ENCODE assay signal across 29 mouse cellular contexts in the genomic region with DNA sequence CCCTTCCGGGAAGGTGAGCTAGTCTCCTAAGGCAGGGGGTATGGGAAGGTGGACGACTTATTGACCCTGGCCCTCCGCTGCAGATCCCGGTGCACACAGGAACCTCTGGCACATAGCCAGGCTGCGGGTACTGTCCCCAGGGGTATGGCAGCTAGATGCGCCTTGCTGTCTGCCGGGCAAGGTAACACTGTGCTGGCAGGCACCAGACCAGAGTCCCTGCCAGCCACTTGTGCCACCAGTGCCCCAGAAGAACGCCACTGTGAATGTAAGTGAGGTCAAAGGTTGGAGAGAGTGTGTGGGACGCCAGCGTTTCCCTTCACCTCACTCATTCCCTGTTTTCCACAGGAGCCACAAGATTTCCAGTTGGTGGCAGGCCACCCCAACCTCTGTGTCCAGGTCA. TPM values are rescaled to one million over a fixed set of nuclear protein-coding genes. Genes with fewer than 3 reads are reported as not detected.
DNase-seq lines count a peak whose midpoint lies in the region; ATAC-seq and TF ChIP-seq lines count a peak whose summit lies in the region.
"Had no signal": no experiment of that assay in that cellular context is flagged by ENCODE, and none has a peak within 500 bp of the region (broad histone marks: within the 10 kb centered on the region; RNA-seq: fewer than 3 reads in every experiment).

No protein-coding gene starts in this region.

- WGBS in cerebellum, adult 2 months: 54% methylated on average over 10 of the region's 10 CpGs
- 82% methylated on average over 10 of the region's 10 CpGs for WGBS in kidney, embryonic 14.5 days
- 31% methylated on average over 10 of the region's 10 CpGs for WGBS in liver, adult 2 months
- 79% methylated on average over 10 of the region's 10 CpGs for WGBS in liver, embryonic 11.5 days

- H3K4me2 ChIP-seq in kidney, embryonic 14.5 days (replicated peaks; ENCODE audit: low read depth, low read length): no peak overlapping the region
- H3K4me2 ChIP-seq in liver, embryonic 11.5 days: no peak overlapping the region
- H3K4me2 ChIP-seq: embryonic facial prominence, embryonic 12.5 days; embryonic facial prominence, embryonic 15.5 days; heart, embryonic 13.5 days; hindbrain, embryonic 14.5 days had no signal

- no peak overlapping the region for H3K27ac ChIP-seq in cerebellum, adult 2 months (ENCODE audit: insufficient read depth, low read length)
- H3K27ac ChIP-seq in kidney, embryonic 14.5 days (ENCODE audit: low read depth, low read length): no peak overlapping the region
- 0 out of 2 replicates have a peak overlapping the region, but pooled peaks have one; percentile 5 for H3K27ac ChIP-seq in liver, adult 2 months (replicated peaks; ENCODE audit: insufficient read depth, low read depth, low read length)
- no peak overlapping the region for H3K27ac ChIP-seq in liver, embryonic 11.5 days (ENCODE audit: low read depth, low read length)
- H3K27ac ChIP-seq: embryonic facial prominence, embryonic 12.5 days; embryonic facial prominence, embryonic 15.5 days; gastrocnemius, adult 2 months; heart, embryonic 13.5 days; hindbrain, embryonic 14.5 days; hindbrain, postnatal 0 days had no signal

- no peak overlapping the region for H3K4me3 ChIP-seq in cerebellum, adult 2 months (replicated peaks; ENCODE audit: insufficient read depth, low read depth, low read length)
- no peak overlapping the region for H3K4me3 ChIP-seq in kidney, embryonic 14.5 days (ENCODE audit: low read length)
- H3K4me3 ChIP-seq in liver, adult 2 months (ENCODE audit: insufficient read depth, low read depth, low read length): no peak overlapping the region
- H3K4me3 ChIP-seq in liver, embryonic 11.5 days (ENCODE audit: low read depth, low read length): no peak overlapping the region
- H3K4me3 ChIP-seq: embryonic facial prominence, embryonic 12.5 days; embryonic facial prominence, embryonic 15.5 days; gastrocnemius, adult 2 months; heart, embryonic 13.5 days had no signal

- DNase-seq in adrenal gland, postnatal 14 days: peak; percentile 37
- no peak for DNase-seq in adrenal gland, postnatal 25 days
- DNase-seq in cerebellum, postnatal 10 days: peak; percentile 30 to 37
- DNase-seq in cerebellum, adult 2 months: no peak
- peak; percentile 30 for DNase-seq in kidney, adult 18-20 months
- DNase-seq in liver, adult 2 months (ENCODE audit: extremely low read depth, low read depth, low spot score): peak; percentile 77
- no peak for DNase-seq in liver, embryonic 11.5 days (ENCODE audit: low spot score)
- DNase-seq: B cell, adult 2 months; cerebellum, adult 8-10 months; cerebellum, postnatal 25 days; forebrain, postnatal 0 days; gastrocnemius, adult 2 months; gastrocnemius, postnatal 14 days; heart, adult 18-20 months; heart, postnatal 14 days; heart, postnatal 4 days had no signal

- TF ChIP-seq CTCF in cerebellum, adult 2 months (IDR thresholded peaks at IDR 0.05; ENCODE audit: borderline replicate concordance, insufficient read depth, low read depth, low read length): no peak
- no peak for TF ChIP-seq CTCF in liver, adult 2 months (IDR thresholded peaks at IDR 0.05; ENCODE audit: low read depth, low read length)

- no peak overlapping the region for H3K9ac ChIP-seq in kidney, embryonic 14.5 days (ENCODE audit: low read depth, low read length)
- H3K9ac ChIP-seq in liver, adult 2 months (ENCODE audit: low read depth, low read length): no peak overlapping the region
- no peak overlapping the region for H3K9ac ChIP-seq in liver, embryonic 11.5 days (ENCODE audit: low read depth, low read length)
- H3K9ac ChIP-seq: embryonic facial prominence, embryonic 12.5 days; embryonic facial prominence, embryonic 15.5 days; forebrain, postnatal 0 days; heart, embryonic 13.5 days; hindbrain, embryonic 14.5 days had no signal

- peaks cover 2% of the 10 kb centered on the region; the same call in 1 of the 2 replicates for H3K79me2 ChIP-seq in liver, adult 2 months (ENCODE audit: control insufficient read depth, insufficient read depth, low read length)

- no peaks in the 10 kb centered on the region for H3K27me3 ChIP-seq in cerebellum, adult 2 months (ENCODE audit: control insufficient read depth, insufficient read depth, low read length)
- peaks cover 11% of the 10 kb centered on the region; the same call in 1 of the 2 replicates for H3K27me3 ChIP-seq in kidney, embryonic 14.5 days (ENCODE audit: control insufficient read depth, insufficient read depth, low read length)
- H3K27me3 ChIP-seq in liver, adult 2 months (ENCODE audit: control insufficient read depth, insufficient read depth, low read length): no peaks in the 10 kb centered on the region
- H3K27me3 ChIP-seq in liver, embryonic 11.5 days (replicated peaks; ENCODE audit: control insufficient read depth, insufficient read depth, low read length): peaks cover 26% of the 10 kb centered on the region
- H3K27me3 ChIP-seq: Patski had no signal

- peaks cover 10% of the 10 kb centered on the region for H3K4me1 ChIP-seq in cerebellum, adult 2 months (ENCODE audit: control insufficient read depth, insufficient read depth, low read length)
- no peaks in the 10 kb centered on the region; the same call in 1 of the 2 replicates for H3K4me1 ChIP-seq in kidney, embryonic 14.5 days (ENCODE audit: control insufficient read depth, insufficient read depth, low read length)
- peaks cover 14% of the 10 kb centered on the region for H3K4me1 ChIP-seq in liver, adult 2 months (ENCODE audit: control insufficient read depth, insufficient read depth, low read length)
- H3K4me1 ChIP-seq in liver, embryonic 11.5 days (replicated peaks; ENCODE audit: control insufficient read depth, insufficient read depth, low read length): no peaks in the 10 kb centered on the region; the same call in 1 of the 2 replicates

- TF ChIP-seq POLR2A in cerebellum, adult 2 months (IDR thresholded peaks at IDR 0.05; ENCODE audit: borderline replicate concordance, insufficient read depth, low read length): no peak
- no peak for TF ChIP-seq POLR2A in liver, adult 2 months (IDR thresholded peaks at IDR 0.05; ENCODE audit: extremely low read depth, insufficient read depth, low read length)

- no peak for ATAC-seq in kidney, embryonic 14.5 days (ENCODE audit: low FRiP score, low TSS enrichment)
- ATAC-seq in liver, embryonic 11.5 days (replicated peaks; ENCODE audit: low FRiP score): no peak
- ATAC-seq: forebrain, embryonic 14.5 days; forebrain, postnatal 0 days; hindbrain, postnatal 0 days; inflammation-experienced regulatory T-cells, adult 6 months; intestine, embryonic 16.5 days; Patski had no signal

- no peaks in the 10 kb centered on the region for H3K36me3 ChIP-seq in kidney, embryonic 14.5 days (ENCODE audit: control insufficient read depth, insufficient read depth, low read length)
- H3K36me3 ChIP-seq in liver, adult 2 months (ENCODE audit: control insufficient read depth, insufficient read depth, low read length): no peaks in the 10 kb centered on the region
- no peaks in the 10 kb centered on the region for H3K36me3 ChIP-seq in liver, embryonic 11.5 days (ENCODE audit: control insufficient read depth, insufficient read depth, low read length)
- H3K36me3 ChIP-seq: embryonic facial prominence, embryonic 12.5 days; embryonic facial prominence, embryonic 15.5 days; G1E; heart, embryonic 13.5 days had no signal

- H3K9me3 ChIP-seq in kidney, embryonic 14.5 days (ENCODE audit: control insufficient read depth, low read length): no peaks in the 10 kb centered on the region
- H3K9me3 ChIP-seq in liver, embryonic 11.5 days (ENCODE audit: control insufficient read depth, low read length): no peaks in the 10 kb centered on the region
- H3K9me3 ChIP-seq: embryonic facial prominence, embryonic 12.5 days; embryonic facial prominence, embryonic 15.5 days; G1E; heart, embryonic 13.5 days had no signal

RNA-seq across cellular contexts. Expression of gene Creld1, which starts 4.2 kb away (rescaled TPM):
- 37.4 and 42.7 TPM in 2 replicates for total RNA-seq in adrenal gland, postnatal 14 days (2021)
- total RNA-seq in adrenal gland, postnatal 25 days (2021): 45.2 and 59.9 TPM in 2 replicates
- polyA plus RNA-seq in cerebellum, adult 2 months (2012; rRNA removed): 57.4 and 58.1 TPM in 2 replicates
- 22.9 and 25.4 TPM in 2 replicates for polyA plus RNA-seq in kidney, embryonic 14.5 days (2014; fragmentation: Nextera tagmentation; extraction: Ambion mirVana)
- total RNA-seq in liver, adult 2 months (2014; rRNA removed): 12.3 and 15.9 TPM in 2 replicates
- polyA plus RNA-seq in liver, adult 2 months (2012; rRNA removed): 24.4 and 28.7 TPM in 2 replicates
- 17.5 and 18.5 TPM in 2 replicates for polyA plus RNA-seq in liver, embryonic 11.5 days (2014; fragmentation: Nextera tagmentation; extraction: Ambion mirVana)

RNA-seq across cellular contexts. Expression of gene Il17rc, which starts 7.7 kb away (rescaled TPM):
- 18.2 and 19.3 TPM in 2 replicates for total RNA-seq in adrenal gland, postnatal 14 days (2021)
- 18.0 and 19.3 TPM in 2 replicates for total RNA-seq in adrenal gland, postnatal 25 days (2021)
- polyA plus RNA-seq in cerebellum, adult 2 months (2012; rRNA removed): 6.6 and 7.5 TPM in 2 replicates
- 9.3 and 9.5 TPM in 2 replicates for polyA plus RNA-seq in kidney, embryonic 14.5 days (2014; fragmentation: Nextera tagmentation; extraction: Ambion mirVana)
- total RNA-seq in liver, adult 2 months (2014; rRNA removed): 27.8 and 32.6 TPM in 2 replicates
- 79.2 and 87.5 TPM in 2 replicates for polyA plus RNA-seq in liver, adult 2 months (2012; rRNA removed)
- polyA plus RNA-seq in liver, embryonic 11.5 days (2014; fragmentation: Nextera tagmentation; extraction: Ambion mirVana): 4.6 and 5.3 TPM in 2 replicates
- total RNA-seq: CH12.LX, G1E had no signal

RNA-seq across cellular contexts. Expression of gene Il17re, which starts 20.6 kb away (rescaled TPM):
- 1.5 and 2.8 TPM in 2 replicates for total RNA-seq in adrenal gland, postnatal 14 days (2021)
- 0.76 and 1.5 TPM in 2 replicates for total RNA-seq in adrenal gland, postnatal 25 days (2021)
- 4.8 and 9.2 TPM in 2 replicates for polyA plus RNA-seq in cerebellum, adult 2 months (2012; rRNA removed)
- 3.5 and 6.1 TPM in 2 replicates for polyA plus RNA-seq in kidney, embryonic 14.5 days (2014; fragmentation: Nextera tagmentation; extraction: Ambion mirVana)
- total RNA-seq in liver, adult 2 months (2014; rRNA removed): 0.46 TPM in 1 of 2 replicates, not detected in the other
- polyA plus RNA-seq in liver, adult 2 months (2012; rRNA removed): 0.26 TPM in 2 replicates
- 0.74 and 1.5 TPM in 2 replicates for polyA plus RNA-seq in liver, embryonic 11.5 days (2014; fragmentation: Nextera tagmentation; extraction: Ambion mirVana)
- total RNA-seq: forebrain, postnatal 0 days had no signal
- polyA plus RNA-seq: forebrain, embryonic 14.5 days; G1E had no signal

RNA-seq across cellular contexts. Expression of gene Prrt3, which starts 22.8 kb away (rescaled TPM):
- 0.15 and 0.23 TPM in 2 replicates for total RNA-seq in adrenal gland, postnatal 14 days (2021)
- total RNA-seq in adrenal gland, postnatal 25 days (2021): 0.30 TPM in 1 of 2 replicates, not detected in the other
- 41.2 and 43.0 TPM in 2 replicates for polyA plus RNA-seq in cerebellum, adult 2 months (2012; rRNA removed)
- polyA plus RNA-seq in kidney, embryonic 14.5 days (2014; fragmentation: Nextera tagmentation; extraction: Ambion mirVana): 0.73 and 1.6 TPM in 2 replicates
- total RNA-seq in liver, adult 2 months (2014; rRNA removed): under 0.01 TPM in 1 of 2 replicates, not detected in the other
- polyA plus RNA-seq in liver, adult 2 months (2012; rRNA removed): not detected in 2 replicates
- 0.16 TPM in 2 replicates for polyA plus RNA-seq in liver, embryonic 11.5 days (2014; fragmentation: Nextera tagmentation; extraction: Ambion mirVana)
- total RNA-seq: CH12.LX; common myeloid progenitor, adult 5-6 weeks; heart, adult 18-20 months; heart, postnatal 14 days; heart, postnatal 4 days had no signal
- polyA plus RNA-seq: G1E had no signal

RNA-seq across cellular contexts. Expression of gene Jagn1, which starts 36.5 kb away (rescaled TPM):
- 54.1 and 54.8 TPM in 2 replicates for total RNA-seq in adrenal gland, postnatal 14 days (2021)
- total RNA-seq in adrenal gland, postnatal 25 days (2021): 47.5 and 55.0 TPM in 2 replicates
- 58.4 and 61.0 TPM in 2 replicates for polyA plus RNA-seq in cerebellum, adult 2 months (2012; rRNA removed)
- polyA plus RNA-seq in kidney, embryonic 14.5 days (2014; fragmentation: Nextera tagmentation; extraction: Ambion mirVana): 95.9 and 103 TPM in 2 replicates
- total RNA-seq in liver, adult 2 months (2014; rRNA removed): 20.2 and 26.6 TPM in 2 replicates
- polyA plus RNA-seq in liver, adult 2 months (2012; rRNA removed): 59.1 and 61.5 TPM in 2 replicates
- polyA plus RNA-seq in liver, embryonic 11.5 days (2014; fragmentation: Nextera tagmentation; extraction: Ambion mirVana): 72.1 and 72.7 TPM in 2 replicates

Comparison
In these comparisons a context has a peak if more than half of its experiments do, and no peak if none do; other contexts are left out.
1. DNase-seq: peak in adrenal gland, postnatal 14 days (single experiment), cerebellum, postnatal 10 days (2 of 2), kidney, adult 18-20 months (single experiment) and liver, adult 2 months (single experiment); none in adrenal gland, postnatal 25 days (single experiment), cerebellum, adult 2 months (0 of 2) and liver, embryonic 11.5 days (single experiment).